Mouse (Mus musculus) WW6 (cell line): Measurements from ENCODE around the gene AC124502.3.

Source experiments
- DNase-seq: peaks from one replicate; pipeline ENCODE4 v3.0.0-alpha.2; 2013; ENCODE audit warnings: low read depth, low spot score

Gene AC124502.3

DNA sequence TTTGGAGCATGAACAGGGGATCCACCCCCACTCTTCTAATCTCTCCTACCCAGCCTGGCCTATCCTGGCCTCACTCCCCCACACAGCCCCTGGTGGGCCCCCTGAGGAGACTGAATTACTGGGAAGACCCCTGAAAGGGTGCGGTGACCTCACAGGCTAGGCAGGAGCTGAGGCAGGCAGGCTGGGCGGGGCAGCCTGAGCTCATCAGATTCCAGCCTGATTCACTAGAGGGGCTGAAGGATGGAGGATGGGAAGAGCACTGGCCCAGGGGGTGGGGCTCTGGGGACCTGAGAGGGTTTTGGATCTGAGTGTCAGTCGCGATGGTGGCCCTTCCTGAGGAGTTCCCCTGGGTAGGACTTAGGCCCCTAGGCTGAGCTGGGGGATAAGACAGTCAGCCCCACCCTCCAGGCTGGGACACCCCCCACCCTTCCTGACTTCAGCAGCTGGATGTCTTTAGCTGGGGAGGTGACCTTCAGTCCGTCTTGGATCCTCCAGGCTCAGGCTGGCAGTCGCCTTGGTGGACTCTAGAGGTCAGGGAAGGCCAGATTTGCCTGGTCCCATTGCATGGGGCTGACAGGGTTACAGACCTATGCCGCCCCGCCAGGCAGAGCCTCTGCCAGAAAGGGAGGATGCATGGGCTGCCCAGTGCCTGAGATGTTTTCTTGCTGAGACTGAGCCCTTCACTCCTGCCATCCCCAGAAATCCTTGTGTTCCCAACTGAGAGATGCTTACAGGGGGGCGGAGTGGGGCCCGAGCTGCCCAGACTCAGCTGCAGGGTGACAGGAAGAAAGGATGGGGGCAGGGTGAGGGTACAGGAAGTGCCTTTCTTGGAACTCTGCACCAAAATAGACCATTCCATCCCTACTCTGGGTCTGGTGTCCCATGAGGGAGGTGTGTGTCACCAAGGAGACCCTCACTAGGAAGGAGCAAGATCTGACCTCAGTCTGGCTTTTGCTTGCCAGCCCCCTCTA, 20.4 kb downstream of the AC124502.3 start:
- DNase-seq = no peak

DNA sequence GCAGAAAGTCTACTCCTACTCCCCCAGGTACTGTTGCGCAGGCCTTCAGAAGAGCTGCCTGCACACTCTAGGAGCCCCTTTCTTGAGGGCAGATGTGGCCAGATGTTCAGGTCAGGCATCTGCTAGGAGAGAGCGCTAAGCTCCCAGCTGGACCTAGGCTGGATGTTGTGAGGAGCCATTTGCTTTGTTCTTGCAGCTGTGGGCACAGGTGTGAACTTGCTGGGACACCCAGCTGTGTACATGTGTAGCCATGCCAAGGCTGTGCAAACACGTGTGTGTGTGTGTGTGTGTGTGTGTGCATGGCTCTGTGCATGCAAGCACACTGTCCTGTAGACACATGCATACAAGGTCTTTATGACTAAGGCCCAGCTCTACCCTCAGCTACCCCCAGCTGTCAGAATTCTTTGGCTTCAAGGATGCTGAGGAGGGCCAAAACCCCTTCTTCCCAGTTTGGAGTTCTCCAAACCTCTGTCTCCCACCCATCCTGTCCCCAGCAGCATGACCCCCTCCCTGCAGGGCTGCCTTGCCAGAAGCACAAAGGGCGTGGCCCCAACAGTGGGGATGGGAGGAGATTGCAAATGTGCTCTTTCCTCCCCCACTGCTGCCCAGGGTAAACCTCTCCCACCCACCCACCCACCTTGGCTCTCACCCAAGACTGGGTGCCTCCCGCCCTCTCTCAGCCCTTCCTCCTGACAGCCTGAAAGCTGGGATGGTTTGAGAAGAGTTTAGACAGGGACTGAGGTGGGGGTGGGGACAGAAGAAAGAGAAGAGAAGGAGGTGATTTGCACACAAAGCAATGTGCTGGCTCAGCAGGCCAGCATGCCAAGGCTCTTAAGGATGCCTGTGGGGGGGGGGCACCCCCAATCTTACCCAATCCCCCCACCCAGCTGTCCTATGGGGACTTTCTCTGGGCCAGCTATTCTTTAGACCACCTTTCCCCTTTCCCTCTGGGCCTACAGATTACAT, 22.0 kb downstream of the AC124502.3 start:
- DNase-seq = no peak

DNA sequence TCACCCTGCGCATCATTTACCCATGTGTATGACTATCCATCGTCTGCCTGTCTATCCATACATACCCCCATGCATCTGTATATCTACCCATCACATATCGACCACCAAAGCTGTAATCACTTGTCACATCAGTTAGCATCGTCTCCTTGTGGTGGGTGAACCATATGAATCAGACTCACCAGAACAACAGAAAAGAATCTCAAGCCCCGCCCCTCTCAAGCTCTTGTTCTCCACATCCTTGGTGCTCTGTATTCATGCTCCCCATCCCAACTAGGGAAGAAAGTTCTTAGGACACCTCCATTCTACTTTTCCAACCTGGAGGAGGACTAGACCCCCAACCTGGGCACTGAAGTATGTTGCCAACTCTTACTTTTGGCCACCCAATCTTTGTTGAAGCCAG, 23.4 kb downstream of the AC124502.3 start:
- DNase-seq = no peak

DNA sequence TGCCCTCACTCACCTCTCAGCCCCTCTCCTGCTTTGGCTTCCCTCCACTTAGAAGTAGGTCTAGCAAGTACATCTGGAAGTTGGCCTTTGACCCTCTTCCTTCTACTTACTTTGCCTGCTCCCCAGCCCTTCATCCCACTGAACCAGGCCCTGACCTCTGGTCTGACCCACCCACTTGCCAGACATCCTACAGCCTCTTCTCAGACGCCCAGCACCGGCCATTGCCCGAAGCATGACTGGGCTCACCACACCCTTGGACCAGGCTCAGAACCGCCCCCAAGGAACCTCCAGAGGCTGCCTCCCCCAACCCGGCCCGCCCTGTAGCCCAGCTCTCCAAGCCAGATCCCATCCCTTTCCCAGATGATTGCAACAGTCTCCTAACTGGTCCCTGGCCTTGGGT, 23.8 kb downstream of the AC124502.3 start:
- no peak for DNase-seq

DNA sequence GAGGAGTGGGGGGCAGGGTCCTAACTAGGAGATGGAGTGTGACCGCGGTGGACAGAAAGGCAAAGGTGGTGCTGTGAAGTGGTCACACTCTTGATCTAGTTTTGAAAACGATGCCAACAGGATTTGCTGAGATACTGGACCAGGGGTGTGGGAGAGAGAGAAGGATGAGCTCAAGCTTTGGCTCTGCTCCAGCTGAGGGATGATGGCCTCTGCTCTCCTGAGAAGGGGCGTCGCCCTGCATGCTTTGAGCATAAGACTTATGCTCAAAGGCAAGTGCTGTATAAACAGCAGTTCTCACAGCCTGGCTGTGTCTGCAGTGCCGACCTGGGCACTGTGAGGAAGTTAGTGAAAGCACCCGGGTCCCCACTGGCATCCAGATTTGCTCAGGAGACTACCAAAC, 26.4 kb downstream of the AC124502.3 start:
- no peak for DNase-seq

DNA sequence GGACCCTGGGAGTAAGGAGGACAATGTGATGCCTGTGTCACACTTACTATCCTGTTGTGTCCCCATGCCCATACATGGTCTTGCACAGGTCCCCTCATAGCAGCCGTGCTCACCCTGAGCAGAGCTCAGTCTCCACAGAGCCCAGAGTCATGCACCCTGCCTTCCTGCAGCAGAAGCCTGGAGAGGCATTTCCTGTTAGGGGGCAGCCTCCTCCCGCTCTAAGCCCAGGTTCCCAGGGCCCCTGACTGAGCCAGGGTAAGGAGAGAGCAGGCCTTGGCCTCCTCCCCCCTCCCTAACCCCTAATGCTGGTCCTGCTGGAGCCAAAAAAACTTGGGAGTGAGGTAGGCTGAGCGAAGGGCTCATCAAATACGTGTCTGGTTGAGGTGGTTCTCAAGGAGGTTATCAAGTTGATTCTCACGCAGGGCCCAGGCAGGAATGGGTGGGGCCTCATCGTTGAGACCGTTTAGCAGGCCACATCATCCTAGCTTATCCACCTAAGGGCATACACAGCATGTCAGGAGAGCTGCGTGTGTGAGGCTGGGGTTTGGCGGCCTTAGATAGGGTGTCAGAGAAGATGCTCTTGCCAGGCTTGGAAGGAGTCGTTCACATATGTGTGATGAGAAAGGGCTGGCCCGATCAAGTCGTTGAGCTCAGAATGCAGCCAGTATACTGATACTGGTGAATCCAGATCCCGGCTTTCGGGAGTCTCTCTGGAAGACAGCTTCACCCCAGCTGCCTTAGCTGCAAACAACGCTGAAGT, 28.5 kb downstream of the AC124502.3 start:
- DNase-seq = no peak

DNA sequence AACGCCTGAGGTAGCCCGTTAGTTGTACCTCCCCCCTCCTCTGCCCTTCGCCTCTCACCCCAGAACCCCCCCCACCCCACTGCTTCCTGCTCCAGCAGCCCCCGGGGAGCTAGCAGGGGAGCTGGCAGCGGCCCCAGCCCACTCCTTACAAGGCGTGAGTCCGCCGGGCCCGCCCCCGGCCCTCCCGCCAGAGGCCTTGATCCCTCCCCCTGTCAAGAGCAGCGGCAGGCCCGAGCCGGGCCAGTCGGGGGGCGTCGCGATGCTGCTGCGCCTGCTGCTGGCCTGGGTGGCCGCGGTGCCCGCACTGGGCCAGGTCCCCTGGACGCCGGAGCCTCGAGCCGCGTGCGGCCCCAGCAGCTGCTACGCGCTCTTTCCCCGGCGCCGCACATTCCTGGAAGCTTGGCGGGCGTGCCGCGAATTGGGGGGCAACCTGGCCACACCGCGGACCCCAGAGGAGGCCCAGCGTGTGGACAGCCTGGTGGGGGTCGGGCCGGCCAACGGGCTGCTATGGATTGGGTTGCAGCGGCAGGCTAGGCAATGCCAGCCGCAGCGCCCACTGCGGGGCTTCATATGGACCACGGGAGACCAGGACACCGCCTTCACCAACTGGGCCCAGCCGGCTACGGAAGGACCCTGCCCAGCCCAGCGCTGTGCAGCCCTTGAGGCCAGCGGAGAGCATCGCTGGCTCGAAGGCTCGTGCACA, 29.3 kb downstream of the AC124502.3 start, which contains the start of gene Cd248:
Gene Cd248, plus strand, starts transcription at position 212 of the 703 bp plus-strand sequence.
- no peak for DNase-seq

DNA sequence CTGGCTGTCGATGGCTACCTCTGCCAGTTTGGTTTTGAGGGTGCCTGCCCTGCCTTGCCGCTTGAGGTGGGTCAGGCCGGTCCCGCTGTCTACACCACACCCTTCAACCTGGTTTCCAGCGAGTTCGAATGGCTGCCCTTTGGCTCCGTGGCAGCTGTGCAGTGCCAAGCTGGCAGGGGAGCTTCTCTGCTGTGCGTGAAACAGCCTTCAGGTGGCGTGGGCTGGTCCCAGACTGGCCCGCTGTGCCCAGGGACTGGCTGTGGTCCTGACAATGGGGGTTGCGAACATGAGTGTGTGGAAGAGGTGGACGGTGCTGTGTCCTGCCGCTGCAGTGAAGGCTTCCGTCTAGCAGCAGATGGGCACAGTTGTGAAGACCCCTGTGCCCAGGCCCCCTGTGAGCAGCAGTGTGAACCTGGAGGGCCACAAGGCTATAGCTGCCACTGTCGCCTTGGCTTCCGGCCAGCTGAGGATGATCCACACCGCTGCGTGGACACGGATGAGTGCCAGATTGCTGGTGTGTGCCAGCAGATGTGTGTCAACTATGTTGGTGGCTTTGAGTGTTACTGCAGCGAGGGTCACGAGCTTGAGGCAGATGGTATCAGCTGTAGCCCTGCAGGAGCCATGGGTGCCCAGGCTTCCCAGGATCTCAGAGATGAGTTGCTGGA, 30.0 kb downstream of the AC124502.3 start:
- DNase-seq = no peak

DNA sequence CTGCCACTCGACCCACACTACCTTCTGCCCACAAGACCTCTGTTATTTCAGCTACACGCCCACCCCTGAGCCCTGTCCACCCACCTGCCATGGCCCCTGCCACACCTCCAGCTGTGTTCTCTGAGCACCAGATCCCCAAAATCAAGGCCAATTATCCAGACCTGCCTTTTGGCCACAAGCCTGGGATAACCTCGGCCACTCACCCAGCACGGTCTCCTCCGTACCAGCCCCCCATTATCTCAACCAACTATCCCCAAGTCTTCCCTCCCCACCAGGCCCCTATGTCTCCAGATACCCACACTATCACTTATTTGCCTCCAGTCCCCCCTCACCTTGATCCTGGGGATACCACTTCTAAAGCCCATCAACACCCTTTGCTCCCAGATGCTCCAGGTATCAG, 30.8 kb downstream of the AC124502.3 start:
- no peak for DNase-seq

DNA sequence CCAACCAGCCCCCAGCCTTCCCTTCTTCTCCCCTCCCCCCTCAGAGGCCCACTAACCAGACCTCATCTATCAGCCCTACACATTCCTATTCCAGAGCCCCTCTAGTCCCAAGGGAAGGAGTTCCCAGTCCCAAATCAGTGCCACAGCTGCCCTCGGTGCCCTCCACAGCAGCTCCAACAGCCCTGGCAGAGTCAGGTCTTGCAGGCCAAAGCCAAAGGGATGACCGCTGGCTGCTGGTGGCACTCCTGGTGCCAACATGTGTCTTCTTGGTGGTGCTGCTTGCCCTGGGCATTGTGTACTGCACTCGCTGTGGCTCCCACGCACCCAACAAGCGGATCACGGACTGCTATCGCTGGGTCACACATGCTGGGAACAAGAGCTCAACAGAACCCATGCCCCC, 31.3 kb downstream of the AC124502.3 start:
- no peak for DNase-seq

DNA sequence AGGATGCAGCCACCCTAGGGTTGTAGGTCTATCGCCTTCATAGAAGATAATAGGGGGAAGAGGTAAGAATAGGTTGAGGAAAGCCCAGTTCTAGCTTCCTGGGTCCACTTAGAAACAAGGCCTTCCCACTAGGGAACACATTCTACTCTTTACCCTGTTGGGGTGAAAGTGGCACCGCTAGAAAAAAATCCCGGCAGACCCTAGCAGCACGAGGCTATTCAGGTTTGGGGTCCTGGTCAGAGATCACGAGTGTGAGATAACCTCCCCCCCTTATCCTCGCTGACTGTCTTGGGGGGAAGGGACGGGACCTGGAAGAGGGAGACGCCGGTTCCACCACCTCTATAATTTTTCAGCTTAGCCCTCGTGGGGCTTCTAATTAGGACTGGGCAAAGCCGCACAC, 32.4 kb downstream of the AC124502.3 start:
- DNase-seq = no peak

DNA sequence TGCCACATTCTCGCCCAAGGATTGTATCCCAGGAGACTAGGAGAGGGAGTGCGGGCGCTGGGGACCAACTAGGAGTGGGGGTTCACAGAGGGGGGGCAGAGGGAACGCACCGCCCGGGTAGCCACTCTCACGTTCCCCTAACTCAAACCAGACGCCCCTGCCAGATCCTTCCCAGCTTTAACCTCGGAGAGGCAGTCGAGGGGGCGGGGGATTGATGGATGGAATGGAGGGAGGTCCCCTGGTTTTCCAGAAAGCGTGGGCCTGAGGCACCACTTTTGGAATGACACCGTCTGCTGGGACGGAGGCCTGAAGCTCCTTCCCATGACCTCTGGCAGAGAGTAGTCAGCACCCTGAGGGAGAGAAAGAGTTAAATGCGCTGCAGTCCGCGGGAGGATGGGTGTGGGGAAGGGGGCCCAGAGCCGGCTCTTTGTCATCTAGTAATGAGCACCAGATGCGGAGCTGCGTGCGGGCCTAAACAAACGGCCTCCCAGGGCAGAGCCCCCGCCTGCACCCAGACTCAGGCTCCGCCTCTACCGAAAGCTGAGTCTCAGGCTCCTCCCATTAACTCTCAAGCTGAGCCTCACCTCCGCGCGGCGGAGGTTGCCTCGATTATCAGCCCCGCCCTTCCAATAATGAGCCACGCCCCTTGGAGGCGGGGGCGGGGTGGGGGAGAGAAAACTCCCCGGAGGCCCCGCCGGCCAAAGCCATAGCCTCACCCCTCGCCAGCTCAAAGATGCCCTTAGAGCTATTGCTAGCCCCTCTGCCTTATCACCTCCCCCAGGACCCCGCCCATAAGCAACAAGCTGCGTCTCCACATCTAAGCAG, 33.1 kb downstream of the AC124502.3 start:
- no peak for DNase-seq

DNA sequence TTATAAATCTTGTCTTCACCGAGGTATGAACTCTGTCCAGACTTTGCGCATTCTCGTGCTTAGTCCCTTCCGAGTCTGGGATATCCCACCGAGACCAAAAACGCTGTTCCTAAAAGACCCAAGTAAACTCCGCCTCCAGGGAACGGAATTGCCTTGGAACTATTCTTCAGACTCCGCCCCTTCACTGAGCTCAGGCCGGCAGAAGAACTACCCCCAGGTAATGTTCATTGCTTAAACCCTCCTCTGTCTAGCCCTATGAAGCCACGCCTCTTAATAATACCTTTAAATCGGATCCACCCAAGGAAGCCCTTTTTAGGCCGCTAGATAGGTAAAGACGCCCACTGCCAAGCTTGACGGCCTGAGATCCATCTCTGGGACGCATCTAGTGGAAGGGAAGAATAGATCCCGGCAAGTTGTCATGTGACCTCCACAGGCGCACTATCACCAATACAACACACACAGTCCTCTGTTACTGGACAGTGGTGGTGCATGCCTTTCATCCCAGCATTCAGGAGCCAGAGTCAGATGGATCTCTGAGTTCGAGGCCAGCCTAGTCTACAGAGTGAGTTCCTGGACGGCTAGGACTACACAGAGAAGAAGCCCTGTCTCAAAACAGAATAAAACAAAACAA, 33.8 kb downstream of the AC124502.3 start:
- no peak for DNase-seq

DNA sequence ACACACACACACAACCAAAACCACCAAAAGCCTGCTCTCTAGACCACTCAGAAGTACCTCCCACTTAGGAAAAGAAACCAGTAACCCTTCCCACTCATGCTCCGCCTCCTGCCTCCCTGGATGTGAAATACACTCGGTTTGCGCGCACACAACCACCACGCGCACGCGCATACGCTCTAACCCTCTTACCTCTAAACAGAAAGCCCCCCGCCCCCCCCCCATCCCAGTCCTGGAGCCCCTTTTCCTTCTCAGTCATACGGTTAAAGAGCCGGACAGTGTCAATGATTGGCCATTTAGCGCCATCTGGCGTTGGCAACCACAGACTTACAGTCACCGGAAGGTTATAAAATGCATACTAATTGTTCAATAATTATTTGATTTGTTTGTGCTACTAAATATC, 34.3 kb downstream of the AC124502.3 start:
- no peak for DNase-seq

DNA sequence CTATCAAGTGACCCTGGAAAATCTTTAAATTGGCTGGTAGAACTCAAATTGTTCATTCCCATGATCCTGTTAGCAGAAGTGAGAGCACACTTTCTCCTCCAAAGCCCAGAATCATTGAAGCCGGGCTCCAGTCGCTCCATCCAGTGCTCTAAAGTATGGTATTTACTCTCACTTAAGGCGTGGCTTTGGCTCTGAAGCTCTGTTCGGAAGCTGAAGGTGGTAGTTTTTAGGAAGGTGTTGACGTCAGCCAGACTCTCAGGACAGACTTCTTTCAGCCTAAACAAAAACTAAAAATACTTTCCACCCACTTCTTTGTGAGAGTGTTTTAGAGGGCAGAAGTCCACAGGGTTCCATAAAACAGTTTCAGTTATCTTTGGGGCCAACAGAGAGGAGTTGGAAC, 34.8 kb downstream of the AC124502.3 start:
- DNase-seq = no peak

DNA sequence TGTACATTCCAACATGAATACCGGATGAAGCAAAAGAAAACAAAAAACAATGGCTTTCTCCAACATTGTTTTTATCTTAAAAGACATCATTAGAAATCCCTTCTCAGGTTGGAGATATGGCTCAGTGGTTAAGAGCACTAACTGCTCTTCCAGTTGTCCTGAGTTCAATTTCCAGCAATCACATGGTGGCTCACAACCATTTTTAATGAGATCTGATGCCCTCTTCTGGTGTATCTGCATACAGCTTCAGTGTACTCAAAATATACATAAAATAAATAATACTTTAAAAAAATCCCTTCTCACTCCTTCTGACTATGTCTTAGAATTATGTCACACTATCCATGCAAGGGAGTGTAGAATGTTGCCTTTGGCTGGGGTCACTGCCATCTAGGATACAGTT, 40.6 kb downstream of the AC124502.3 start:
- no peak for DNase-seq

DNA sequence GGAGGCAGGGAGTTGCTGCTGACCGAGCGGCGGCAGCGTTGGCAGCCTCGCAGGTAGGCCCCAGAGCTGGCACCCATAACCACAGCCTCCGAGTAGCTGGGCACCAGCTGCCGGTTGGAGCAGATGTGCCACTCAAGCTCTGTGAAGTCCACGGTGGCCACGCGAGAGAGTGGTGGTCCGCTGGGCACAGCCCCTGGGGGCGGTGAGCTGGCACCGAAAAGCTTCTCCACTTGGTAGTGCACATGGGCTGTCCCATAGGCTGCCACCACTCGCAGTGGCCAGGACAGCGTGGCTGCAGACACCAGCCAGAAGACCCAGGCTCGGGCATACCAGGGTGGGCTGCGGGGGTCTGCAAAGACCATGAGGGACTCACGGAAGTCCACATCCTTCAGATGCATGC, 43.3 kb downstream of the AC124502.3 start:
- DNase-seq = no peak

DNA sequence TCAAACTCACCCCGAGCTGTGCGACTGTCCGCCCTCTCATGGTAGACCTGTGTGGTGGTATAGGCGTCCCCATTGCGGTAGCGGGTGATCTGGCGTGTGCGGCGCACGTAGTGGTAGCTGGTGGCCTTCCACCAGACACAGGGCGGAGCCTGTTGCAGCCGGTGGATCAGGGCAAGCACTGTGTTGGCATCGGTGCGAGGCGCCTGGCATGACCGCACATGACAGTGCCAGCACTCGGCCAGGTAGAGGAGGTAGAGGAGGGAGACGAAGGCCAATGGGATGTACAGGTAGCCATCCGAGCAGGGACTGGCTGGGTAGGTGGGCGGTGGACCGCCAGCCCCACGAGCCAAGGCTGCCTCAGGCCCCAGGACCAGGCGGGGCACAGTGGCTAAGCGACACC, 43.9 kb downstream of the AC124502.3 start:
- no peak for DNase-seq
